Mouse (Mus musculus) c-Kit-positive CD71-negative TER-119-negative erythroid progenitor cells, embryonic 14.5 days (primary cell): Measurements from ENCODE around the gene Olfr1051.
"Not testable (repeated sequence)": the region's sequence is repeated elsewhere in the genome, so short reads cannot be mapped to it uniquely, and the experiment has no call there.

ENCODE experiments used
- DNase-seq: peaks from one replicate; pipeline ENCODE4 v3.0.0-alpha.2; 2013; ENCODE audit warnings: low read depth

Olfr1051 gene

DNA sequence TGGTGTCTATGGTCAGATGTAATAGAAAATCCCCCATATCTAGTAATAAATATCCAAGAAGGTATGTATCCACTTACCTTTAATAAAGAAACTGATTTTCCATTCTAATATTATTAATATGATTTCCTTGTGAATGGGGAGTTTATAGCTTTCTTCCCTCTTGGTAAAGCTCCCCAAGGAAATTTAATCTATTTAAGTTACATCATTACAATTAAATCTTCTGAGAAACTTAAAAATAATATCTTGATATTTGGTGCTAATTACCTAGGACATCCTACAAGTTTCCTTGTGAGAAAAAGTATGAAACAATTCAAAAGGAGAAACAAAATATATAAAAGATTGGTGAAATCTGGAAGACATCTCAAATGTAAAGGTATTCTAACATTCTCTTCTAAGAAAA is at the start of gene Olfr1051:
TSS of gene Olfr1051 (minus strand) at position 101 of the 400 bp plus-strand sequence.
- not testable (repeated sequence) for DNase-seq

DNA sequence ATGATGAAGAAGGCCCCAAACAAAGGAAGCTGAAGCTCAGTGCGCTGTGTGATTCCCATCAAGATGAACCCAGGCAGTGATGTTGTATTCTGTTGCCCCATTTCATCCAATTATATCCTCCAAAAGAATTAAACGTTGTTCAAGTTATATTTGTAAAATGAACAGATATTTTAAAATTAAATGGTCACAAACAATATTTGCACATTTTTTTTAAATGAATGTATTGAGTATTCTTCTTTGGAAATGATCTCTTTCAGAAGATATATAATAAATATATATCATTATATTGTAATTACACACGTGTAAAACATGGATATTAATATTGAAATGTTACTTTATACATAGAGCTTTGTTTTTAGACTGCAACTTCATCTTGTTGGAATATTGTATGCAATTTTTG is 36.3 kb upstream of the Olfr1051 start, which contains the start of gene Olfr1053:
TSS of gene Olfr1053 (minus strand) at position 101 of the 400 bp plus-strand sequence.
- DNase-seq, result no peak

DNA sequence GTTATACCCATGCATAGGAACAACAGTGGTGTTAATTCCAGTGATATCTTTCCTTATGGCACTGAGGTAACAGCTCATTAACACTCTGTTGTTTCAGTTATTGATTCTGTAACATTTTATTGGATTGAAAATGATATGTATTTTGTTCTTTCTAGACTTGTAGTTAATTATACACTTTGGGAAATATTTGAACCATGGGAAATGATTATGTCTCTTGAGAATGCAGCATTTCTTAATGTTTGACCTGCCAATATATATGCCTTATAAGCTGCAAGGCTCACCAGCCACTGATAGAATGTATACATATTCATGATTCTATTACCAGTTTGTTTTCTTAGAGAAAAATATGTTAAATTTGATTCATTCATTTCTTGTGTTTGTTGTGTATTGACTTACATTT is 13.3 kb upstream of the Olfr1051 start, which contains the start of gene Olfr1052:
TSS of gene Olfr1052 (plus strand) at position 301 of the 400 bp plus-strand sequence.
- no peak for DNase-seq

DNA sequence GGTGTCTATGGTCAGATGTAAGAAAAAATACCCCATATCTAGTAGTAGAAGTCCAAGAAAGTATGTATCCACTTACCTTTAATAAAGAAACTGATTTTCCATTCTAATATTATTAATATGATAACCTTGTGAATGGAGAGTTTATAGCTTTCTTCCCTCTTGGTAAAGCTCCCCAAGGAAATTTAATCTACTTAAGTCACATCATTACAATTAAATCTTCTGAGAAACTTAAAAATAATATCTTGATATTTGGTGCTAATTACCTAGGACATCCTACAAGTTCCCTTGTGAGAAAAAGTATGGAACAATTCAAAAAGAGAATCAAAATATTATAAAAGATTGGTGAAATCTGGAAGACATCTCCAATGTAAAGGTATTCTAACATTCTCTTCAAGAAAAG is 20.7 kb downstream of the Olfr1051 start, which contains the start of gene Olfr1049:
TSS of gene Olfr1049 (minus strand) at position 101 of the 400 bp plus-strand sequence.
- DNase-seq, result not testable (repeated sequence)

DNA sequence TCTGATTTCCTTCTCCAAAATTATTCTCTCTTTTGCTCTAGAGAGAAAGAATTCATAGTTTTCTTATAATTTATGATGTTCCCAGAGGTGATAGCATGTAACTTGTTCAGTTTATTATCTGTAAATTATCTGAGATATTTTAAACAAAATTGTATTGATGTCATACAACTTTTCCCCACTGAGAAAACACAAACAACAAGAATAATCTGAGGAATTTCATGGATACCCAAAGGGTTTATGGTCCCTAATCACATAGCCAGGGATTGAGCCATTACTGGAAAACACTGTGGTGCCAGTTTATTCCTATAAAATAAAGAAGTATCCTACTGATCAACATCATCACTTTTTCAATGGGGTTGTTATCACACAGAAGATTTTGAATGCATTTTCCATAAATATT is 38.7 kb downstream of the Olfr1051 start, which contains the start of gene Olfr1048:
TSS of gene Olfr1048 (minus strand) at position 101 of the 400 bp plus-strand sequence.
- no peak for DNase-seq

DNA sequence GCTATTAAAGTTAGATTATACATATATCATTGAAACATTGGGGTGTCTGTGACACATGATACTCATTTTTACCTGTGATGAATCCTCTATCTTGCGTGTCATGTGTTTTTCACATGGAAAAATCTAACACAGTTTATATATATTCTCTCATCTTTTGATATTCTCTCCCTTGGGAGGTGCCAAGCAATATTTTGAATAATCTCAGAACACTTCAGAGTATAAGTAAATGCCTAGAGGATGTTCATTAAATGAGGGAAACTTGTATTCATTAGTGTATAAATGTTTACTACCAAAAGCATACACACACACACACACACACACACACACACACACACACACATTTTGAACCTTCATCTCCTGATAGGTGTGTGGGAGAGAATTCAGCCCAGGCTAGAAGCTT is 47.6 kb downstream of the Olfr1051 start, which contains the start of gene Olfr1047:
TSS of gene Olfr1047 (minus strand) at position 101 of the 400 bp plus-strand sequence.
- DNase-seq, result no peak
